Mouse (Mus musculus) T-helper 17 cell (primary cell): ENCODE measurements around the gene 9330161L09Rik.

Source experiments
- in situ Hi-C, 2 experiments: fragments of 300-600 bp; cut with MboI, MseI; formaldehyde crosslinking; loops; 1 replicate in 1 of 2; 2 replicates in 1 of 2; pipeline ENCODE4 v1.15.1; 2025; ENCODE audit warnings: high pct_unique_total_duplicates in 2 of 2

9330161L09Rik gene

DNA sequence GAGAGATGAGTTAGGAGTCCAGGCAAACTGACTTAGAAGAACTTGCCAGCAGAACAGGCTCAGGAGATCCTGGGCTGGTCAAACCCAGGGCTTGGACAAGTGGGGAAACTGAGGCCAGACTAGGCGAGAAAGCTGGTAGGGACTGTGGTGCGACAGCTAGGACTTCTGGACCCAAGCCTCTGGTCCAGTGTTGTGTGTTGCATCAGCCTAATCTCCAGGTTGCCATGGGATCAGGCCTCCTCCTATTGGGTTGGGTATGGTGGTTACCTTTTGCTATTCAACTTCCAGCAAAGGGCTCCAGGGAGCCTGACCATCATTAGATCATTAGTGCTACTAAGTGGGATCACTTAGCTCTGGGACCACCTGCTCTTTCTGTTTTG, 18.3 kb downstream of the 9330161L09Rik start:
- in situ Hi-C loops = no loop called here

DNA sequence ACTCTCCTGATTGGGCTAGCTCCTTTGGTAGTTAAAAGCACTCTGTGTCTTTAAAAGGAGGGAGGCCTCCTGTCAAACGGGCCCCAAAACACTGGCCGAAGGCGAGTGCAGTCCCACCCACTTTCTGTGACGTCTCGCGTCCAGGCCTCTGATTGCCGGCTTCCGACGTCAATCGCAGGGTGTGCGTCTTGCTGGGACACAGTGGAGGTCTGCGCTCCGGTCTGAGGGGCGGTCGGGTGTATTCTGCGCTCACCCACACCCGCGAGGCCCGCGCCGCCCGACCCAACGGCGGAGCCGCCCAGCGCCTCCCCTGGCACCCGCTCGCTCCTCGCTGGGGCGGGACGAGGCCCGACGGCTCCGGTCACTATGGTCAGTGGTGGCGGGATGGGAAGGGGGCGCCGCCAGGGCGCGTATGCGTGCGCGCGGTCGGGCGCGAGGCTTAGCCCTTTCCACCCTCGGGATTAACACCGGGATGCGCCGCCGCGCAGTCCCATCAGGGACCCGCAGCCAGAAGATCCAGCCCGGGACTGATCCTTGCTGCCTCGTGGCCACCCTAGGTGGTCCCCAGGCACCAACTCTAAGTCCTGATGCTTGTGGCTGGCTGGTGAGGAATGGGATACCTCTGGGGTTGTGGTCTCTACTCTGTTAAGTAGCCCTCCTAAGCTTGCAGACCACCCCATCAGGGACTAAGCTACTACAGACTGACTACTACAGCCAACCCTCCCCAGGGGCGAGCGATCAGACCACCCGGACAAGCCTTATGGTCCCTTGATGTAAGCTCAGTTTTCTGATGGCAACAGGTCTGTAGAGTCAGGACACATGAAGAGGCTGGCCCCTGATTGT, 18.9 kb downstream of the 9330161L09Rik start, which contains the start of gene Otub2:
Otub2 (plus strand) TSS at position 178 of the 843 bp plus-strand sequence.
- in situ Hi-C loops = no loop called here

DNA sequence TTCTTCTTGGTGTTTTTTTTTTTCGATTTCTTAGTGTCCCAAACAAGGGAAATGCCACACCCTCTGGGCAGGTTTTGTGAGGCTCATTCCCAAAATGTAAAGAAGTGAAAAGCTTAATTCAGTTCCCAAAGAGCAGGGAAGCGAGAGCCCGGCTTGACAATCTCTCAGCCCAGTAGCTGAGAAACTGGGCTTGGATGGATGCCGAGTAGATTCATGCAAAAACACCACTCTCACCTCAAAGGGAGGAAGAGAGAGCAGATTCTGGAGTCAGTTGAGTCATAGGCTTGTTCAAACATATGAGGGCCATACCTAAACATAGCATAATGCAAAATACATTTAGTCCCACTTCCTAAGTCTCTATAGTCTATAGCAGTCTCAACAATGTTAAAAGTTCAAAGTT, 27.4 kb downstream of the 9330161L09Rik start:
- in situ Hi-C loops = no loop called here

DNA sequence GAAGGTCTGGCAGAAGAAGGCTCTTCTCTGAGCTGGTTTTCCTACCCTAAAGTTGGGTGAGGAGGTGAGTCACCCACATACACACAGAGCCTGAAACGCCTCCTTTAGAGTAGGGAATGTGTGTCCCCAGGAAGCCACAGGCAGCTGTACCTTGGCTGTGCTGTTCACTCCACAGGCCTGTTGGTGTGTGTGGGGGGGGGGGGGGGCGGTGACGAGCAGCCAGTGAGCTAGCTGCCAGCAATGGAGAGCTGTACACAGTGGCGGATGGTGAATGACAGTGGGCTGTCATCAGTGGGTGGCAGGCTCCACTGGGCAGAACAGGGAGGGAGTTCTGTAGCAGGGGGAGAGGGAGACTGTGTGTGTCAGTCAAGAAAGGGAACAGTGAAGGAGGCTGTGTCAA, 30.8 kb downstream of the 9330161L09Rik start:
- in situ Hi-C loops = no loop called here

DNA sequence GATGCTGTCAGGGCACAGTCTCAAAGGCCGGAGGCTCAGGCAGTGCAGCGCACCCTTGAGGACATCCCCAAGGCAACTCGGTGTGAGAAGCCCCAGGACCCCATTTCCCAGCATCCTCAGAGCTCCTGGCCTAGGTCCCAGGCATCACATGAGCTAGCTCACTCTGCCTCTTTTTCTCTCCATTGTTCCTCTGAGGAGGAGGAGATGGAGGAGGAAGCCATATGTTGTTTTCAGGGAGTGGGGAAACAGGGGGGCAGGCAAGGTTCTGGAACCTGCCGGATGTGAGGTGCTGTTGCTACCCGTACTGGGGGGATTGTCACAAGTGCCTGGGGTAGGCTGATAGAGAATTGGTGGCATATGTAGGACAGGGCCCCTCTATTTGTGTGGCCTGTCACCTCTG, 31.5 kb downstream of the 9330161L09Rik start:
- in situ Hi-C loops = no loop called here

DNA sequence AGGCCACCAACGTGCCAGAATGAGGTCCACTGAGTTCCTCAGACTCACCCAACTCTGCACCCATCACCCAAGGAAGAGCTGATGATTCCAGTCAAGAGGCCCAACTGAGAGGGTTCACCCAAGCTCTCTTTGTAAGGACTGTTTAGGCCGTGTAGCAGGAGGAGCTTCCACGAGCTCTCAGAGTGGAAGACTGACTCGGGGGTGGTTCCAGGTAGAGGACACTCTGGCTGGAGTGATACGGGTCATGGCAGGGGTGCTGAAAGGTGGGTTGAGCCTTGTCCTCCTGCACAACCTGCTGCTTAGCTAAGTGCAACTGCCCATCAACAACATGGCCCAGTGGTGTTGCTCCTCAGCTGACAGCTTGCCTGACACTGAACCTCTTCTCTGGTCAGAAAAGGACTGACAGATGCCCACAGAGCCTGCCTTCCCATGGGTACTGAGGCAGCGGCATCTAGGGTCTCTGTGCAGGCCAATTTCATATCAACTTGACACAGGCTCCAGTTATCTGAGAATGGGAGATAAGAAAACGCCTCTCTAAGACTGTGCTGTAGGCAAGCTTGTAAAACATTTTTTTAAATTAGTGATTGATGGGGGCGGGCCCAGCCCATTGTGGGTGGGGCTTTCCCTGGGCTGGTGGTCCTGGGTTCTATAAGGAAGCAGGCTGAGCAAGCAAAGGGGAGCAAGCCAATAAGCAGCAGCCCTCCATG, 33.9 kb downstream of the 9330161L09Rik start:
- in situ Hi-C loops = no loop called here

DNA sequence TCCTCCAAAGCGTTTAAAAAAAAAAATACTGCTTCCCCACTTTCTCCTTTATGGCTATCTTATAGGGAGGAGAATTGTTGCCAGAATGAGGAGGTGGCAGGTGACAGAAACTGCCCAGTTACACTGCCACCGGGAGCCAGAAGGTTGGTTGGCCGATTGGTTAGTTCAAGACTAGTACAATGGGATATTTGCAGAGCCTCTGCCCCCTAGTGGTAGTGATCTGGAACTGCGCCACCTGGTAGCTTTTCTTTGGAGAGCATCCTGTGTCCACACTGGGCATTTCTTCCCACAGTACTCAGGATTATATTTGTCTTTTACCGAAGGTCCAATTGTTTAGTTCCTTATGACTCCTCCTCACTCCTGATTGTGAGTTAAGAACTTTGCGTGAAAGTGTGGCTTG, 35.9 kb downstream of the 9330161L09Rik start:
- in situ Hi-C loops = no loop called here

DNA sequence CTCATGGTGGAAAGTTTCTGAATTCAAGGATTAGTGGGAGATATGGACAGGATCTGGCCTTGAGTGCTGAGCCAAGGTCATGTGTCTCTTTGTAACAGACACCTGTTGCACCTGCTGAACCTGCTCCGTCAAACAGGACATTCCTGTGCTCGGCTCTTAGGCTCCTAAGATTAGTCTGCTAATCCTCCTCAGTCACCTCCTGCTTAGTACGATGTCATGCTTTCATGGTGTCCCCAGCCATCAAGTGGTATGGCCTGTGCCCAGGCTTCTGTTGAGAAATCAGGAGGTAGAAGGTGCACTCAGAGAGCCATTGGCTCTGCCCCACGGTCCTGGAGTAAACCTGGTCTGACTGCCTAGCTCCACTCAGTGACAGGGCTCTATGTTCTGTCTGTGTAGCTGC, 36.8 kb downstream of the 9330161L09Rik start:
- in situ Hi-C loops = no loop called here

DNA sequence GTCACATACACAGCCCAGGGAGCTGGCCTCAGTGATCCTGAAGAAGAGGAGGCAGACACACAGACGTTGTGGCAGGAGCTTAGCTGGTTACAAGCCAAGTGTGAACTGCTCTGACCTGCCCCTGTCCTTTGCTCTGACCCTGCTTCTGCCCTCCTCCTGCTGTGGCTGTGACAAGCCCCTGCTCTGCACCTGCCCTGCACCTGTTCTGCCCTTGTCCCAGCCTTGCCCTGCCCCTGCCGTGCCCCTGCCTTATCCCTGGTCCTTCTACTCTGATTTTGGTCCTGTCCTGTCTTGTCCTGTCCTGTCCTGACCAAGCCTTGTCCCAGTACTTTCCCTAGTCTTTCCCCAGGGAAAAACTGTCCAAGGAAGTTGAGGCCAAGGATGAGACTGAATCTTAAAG, 38.8 kb downstream of the 9330161L09Rik start:
- in situ Hi-C loops = loop anchor here (5.0 kb wide), 2 partner anchors 46 to 226 kb away; no protein-coding TSS in a partner anchor

DNA sequence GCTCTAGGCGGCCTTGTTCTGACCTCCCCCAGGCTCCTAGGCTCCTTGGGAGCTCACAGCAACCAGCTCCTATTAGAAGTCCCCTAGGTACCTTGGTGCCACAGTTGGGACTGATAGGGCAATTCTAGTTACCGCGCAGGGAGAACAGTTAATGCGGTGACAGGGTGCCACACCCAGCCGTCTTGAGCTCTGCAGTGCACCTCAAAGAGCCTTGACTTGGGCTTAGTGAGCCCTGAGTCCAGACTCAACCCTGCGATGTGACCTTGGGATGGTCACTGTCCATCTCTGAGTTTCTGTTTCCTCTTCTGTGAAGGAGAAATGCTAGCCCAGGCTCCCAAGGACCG, 39.3 kb downstream of the 9330161L09Rik start:
- in situ Hi-C loops = loop anchor here (5.0 kb wide), 2 partner anchors 46 to 226 kb away; no protein-coding TSS in a partner anchor

DNA sequence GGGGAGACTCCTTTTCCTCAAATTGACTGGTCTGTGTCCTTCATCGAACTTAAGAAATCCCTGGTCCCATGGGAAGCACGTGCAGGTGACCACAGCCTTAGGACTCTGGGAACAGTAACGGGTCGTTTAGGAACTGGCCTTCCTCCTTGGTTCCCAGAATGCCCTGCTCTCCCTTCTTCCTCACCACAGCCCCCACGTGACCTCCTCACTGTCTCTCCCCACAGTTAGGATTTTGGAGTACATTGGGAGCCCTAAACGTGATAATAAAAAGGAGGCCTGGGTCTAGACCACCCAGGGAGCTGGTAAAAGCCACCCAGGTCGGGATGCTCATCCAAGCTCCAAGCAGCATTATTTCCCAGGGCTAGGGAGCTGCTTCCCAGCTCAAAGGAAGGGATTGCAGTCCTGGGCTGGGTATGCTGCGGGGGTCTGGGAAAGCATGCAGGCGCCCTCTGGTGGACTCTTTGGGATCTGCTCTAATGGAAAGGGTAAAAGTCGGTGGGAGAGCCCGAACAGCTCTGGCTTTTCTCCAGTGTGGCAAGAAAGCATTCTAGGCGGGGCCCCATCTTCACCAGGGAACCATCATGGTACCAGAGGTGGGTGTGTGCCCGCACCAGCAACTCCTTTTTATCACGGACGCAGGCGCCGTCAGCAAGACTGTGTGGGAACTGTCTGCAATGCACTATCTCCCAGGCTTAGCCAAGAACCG, 39.8 kb downstream of the 9330161L09Rik start:
- in situ Hi-C loops = loop anchor here (5.0 kb wide), 2 partner anchors 45 to 225 kb away; no protein-coding TSS in a partner anchor

DNA sequence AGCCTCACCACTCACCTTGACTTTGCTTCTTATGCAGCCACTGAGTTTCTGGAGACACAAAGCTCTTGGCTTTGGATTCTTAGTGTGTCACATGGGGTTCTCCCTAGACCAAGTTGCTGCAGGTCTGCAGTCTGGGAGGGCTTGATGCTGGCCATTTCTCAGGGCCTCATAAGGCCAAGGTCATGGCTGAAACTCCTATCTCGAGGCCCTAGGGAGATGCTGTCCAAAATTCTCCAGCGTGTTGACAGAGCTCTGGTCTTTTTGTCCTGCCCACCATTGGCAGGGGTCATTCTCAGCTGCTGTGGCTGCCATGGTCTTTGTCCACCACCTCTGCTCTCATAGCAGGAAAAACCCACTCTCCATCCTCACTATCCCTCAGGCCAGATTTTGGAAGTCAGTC, 40.4 kb downstream of the 9330161L09Rik start:
- in situ Hi-C loops = loop anchor here (5.0 kb wide), 2 partner anchors 45 to 225 kb away; no protein-coding TSS in a partner anchor

DNA sequence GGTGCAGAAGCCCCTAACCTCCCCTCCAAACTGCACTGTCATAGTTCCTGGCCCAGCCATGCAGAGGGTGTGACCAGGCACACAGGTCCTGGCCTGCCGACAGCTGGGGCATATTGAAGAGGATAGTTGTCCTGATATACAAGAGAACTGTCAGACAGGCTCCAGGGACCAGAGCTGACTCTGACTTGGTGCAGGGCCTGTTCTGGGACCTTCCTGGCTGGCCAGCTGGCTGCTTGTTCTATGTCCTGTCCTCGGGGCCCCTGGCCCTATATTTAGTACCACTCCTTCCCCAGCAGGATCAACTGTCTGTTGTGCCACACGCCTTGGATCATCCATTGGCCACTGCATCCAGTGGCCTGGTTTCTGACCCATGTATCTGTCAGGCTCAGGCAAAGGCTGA, 45.3 kb downstream of the 9330161L09Rik start:
- in situ Hi-C loops = loop anchor here in 1 of 2 experiments (5.0 kb wide), 1 partner anchor 220 kb away; no protein-coding TSS in a partner anchor

DNA sequence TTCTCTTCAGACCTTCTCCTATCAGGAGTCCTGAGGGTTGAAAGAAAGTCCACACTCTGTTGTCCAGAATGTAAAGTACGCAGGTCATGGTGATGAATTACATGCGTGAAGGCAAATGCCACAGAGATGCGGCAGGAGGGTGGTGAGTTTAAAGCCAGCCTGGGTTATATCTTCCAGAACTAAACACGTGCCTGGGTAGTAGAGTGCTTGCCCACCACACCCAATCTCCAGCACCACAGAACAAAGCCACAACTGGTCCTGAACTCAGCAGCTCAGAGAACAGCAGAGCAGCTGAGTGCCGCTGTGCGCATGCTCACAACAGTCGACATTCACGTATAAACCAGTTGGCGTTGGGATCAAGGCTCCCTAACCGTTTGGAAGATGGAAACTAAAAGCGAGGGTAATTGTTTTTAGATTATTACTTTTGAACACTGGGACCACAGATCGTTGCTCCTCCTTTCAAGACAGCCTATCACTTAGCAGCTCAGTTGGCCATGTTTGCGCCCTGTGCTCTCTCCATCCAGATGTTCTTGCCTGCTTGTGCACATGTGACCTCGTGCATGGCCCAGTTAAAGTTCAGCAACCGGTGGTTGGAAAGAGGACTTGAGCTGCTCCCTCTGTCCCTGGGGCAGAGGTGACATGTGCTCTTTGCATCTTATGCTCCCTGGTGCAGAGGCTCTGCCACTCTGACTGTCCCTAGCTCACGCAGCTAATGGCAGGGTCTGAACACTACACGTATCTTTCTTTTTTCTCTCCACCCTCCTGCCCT, 45.9 kb downstream of the 9330161L09Rik start:
- in situ Hi-C loops = loop anchor here in 1 of 2 experiments (5.0 kb wide), 1 partner anchor 219 kb away; no protein-coding TSS in a partner anchor

DNA sequence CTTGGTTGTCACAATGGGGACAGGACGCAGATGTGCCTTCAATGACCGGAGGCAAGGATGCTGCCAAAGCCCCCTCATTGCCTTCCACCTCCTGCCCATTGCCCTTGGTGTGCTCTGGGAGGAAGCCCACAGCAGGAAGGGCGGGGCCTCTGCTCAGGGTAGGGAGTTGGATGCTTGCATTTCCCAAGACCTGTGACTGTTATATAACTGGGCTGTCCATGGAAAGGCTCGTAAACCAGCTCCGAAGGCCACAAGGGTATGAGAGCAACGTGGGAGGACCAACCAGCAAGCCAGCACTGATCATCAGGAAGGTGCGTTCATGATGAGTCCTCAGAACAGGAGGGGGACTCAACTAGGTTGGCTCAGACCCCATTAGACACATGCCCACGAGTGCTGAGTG, 46.8 kb downstream of the 9330161L09Rik start:
- in situ Hi-C loops = loop anchor here in 1 of 2 experiments (5.0 kb wide), 1 partner anchor 219 kb away; no protein-coding TSS in a partner anchor

DNA sequence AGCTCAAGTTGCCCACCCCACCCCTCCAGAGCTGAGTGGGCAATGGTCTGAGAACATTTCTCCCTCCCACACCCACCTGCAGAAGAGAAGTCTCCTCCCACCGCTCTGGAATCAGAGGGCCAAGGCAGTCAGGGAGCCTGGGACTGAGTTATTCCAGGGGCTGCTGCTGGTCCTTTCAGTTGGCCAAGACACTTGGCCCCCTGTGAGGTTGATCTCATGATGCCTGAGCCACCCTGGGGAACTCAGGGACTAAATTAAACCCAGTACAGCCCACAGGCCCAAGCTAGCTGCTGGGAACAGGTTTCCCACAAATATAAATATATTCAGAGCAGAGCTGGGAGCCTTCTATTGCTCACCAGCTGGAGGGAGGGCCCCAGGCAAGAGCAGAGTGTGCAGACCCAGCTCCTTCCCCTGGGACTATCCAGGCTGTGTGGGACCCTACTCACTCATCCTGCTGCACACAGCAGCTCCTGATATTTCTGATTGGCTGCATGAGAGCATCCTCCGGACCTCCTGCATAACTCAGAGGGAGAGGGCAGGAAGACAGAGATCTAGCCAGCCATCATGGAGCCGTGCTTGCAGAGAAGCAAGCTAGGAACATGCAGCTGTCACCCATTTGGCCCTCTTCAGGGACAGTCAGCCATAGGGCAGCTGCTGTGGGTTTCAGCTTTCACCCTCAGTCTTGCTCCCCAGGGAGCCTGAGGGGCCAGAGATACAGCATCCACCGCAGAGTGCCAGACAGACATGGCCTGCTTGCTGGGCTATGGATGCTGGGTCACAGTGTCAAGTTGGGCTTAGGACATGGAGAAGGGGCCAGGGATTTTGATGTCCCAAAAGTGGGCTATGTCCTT, 48.4 kb downstream of the 9330161L09Rik start:
- in situ Hi-C loops = no loop called here

DNA sequence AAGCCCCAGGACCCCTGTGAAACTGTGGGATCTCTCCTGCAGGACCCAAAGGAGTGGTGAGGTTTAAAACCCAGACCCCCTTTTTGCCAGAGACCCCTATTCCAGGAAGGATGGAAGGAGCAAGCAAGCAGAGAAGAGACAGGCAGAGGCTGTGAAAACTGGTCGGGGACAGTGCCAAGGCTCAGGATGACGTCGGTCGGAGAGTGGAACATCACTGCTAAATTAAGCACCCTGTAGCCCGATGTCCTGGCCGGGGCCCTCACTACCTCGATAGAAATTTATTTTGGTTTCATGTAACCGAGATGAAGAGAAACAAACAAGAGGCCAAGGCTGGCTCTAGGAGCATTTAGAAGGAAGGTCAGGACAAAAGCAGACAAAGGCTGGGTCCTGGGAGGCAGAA, 49.4 kb downstream of the 9330161L09Rik start:
- in situ Hi-C loops = no loop called here
